In the genomic region with DNA sequence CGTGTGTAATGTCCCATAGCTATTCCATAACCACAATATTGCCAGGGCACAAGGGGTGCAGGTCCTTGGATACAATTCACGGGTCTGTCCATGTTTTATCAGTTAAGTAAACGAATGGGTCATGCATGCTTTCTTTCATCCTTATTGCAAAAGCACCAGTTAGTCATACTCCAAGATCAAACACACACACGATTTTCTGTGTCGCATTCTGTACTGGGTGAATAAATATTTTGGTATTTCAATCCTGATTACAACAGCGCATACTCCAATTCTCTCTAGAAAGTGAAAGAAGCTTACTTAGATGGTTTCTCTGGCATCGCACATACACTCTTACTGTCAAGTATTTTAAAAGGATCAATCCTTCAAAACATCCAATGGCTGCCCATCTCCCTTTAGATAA, we compare ENCODE assay signal across 14 mouse cellular contexts.
"Had no signal": no experiment of that assay in that cellular context is flagged by ENCODE, and none has a peak within 500 bp of the region (broad histone marks: within the 10 kb centered on the region; RNA-seq: fewer than 3 reads in every experiment).

No protein-coding gene starts in this region.

- H3K4me2 ChIP-seq: kidney, embryonic 15.5 days; lung, embryonic 14.5 days; midbrain, embryonic 13.5 days; neural tube, embryonic 12.5 days had no signal

- H3K9me3 ChIP-seq: kidney, embryonic 15.5 days; midbrain, embryonic 13.5 days; neural tube, embryonic 12.5 days had no signal

- H3K9ac ChIP-seq: kidney, embryonic 15.5 days; liver, embryonic 14.5 days; lung, embryonic 14.5 days; midbrain, embryonic 13.5 days; neural tube, embryonic 12.5 days had no signal

- H3K4me3 ChIP-seq: kidney, embryonic 15.5 days; midbrain, embryonic 13.5 days; myocyte; neural tube, embryonic 12.5 days had no signal

- H3K4me1 ChIP-seq: midbrain, embryonic 13.5 days had no signal

- H3K36me3 ChIP-seq: midbrain, embryonic 13.5 days; neural tube, embryonic 12.5 days had no signal

- ATAC-seq: intestine, embryonic 16.5 days; midbrain, embryonic 13.5 days had no signal

- H3K27ac ChIP-seq: kidney, embryonic 15.5 days; liver, embryonic 14.5 days; midbrain, embryonic 13.5 days; neural tube, embryonic 12.5 days had no signal

- H3K27me3 ChIP-seq: kidney, embryonic 15.5 days; midbrain, embryonic 13.5 days; neural tube, embryonic 12.5 days had no signal

- DNase-seq: kidney, adult 2 months; kidney, postnatal 14 days; left cerebral cortex, postnatal 4 days; lung, embryonic 14.5 days; retina, postnatal 1 day; right cerebral cortex, postnatal 4 days; spleen, adult 18-20 months; thymus, postnatal 4 days had no signal
